Mouse (Mus musculus) adrenal gland, postnatal 4 days (tissue): ENCODE results near the gene Tmed8. TPM values are rescaled to one million over a fixed set of nuclear protein-coding genes. Genes with fewer than 3 reads are reported as not detected.
A peak's percentile ranks its signal among the peaks of the same experiment; 100 is the strongest.
"Not testable (repeated sequence)": the region's sequence is repeated elsewhere in the genome, so short reads cannot be mapped to it uniquely, and the experiment has no call there.

Source experiments
- DNase-seq, 2 experiments: peaks; one replicate each; pipeline ENCODE4 v3.0.0; 2021 to 2022; ENCODE audit warnings: low spot score in 2 of 2, mixed read lengths in 2 of 2
- long read RNA-seq, 2 experiments: library from polyadenylated mRNA; stranded (forward); transcript quantifications; one replicate each; pipeline ENCODE4 v2.0.0; 2021
- total RNA-seq, 2 experiments: library from RNA; stranded (reverse); gene quantifications; 2 replicates each; pipeline ENCODE4 v1.2.3; 2021

The Tmed8 gene
- 10 to 100 TPM; 25.3 to 28.1 TPM for total RNA-seq
- long read RNA-seq, experiment 1: 0 reads
- long read RNA-seq, experiment 2, partial matches to known transcripts: 1 of 7 reads
- long read RNA-seq, experiment 2, other reads (novel, unspliced or antisense): 6 of 7 reads

- peak; percentile 54 to 60 for DNase-seq
Measured at GRCm38 (mm10) chr12:87199973-87200586, at the start of gene Tmed8. Gene Tmed8 (minus strand): TSS chr12:87200454.

- no peak for DNase-seq
Measured at GRCm38 (mm10) chr12:87238632-87239031, 38.4 kb upstream of the Tmed8 start, which contains the start of gene Noxred1. Gene Noxred1 (minus strand): TSS chr12:87238732.

- DNase-seq: no peak
Measured at GRCm38 (mm10) chr12:87236882-87237483, 36.7 kb upstream of the Tmed8 start.

GRCm38 (mm10) chr12:87230379-87230895, 30.2 kb upstream of the Tmed8 start:
- no peak for DNase-seq

GRCm38 (mm10) chr12:87229633-87230032, 29.4 kb upstream of the Tmed8 start:
- DNase-seq: no peak

GRCm38 (mm10) chr12:87226801-87227200, 26.5 kb upstream of the Tmed8 start:
- no peak for DNase-seq

- no peak for DNase-seq
Measured at GRCm38 (mm10) chr12:87224950-87225349, 24.7 kb upstream of the Tmed8 start.

- no peak for DNase-seq
Measured at GRCm38 (mm10) chr12:87219362-87219761, 19.1 kb upstream of the Tmed8 start.

- no peak for DNase-seq
Measured at GRCm38 (mm10) chr12:87217596-87217995, 17.3 kb upstream of the Tmed8 start.

- no peak for DNase-seq
Measured at GRCm38 (mm10) chr12:87216053-87216452, 15.8 kb upstream of the Tmed8 start.

- DNase-seq: no peak
Measured at GRCm38 (mm10) chr12:87212844-87213606, 12.8 kb upstream of the Tmed8 start.

- not testable (repeated sequence) for DNase-seq
Measured at GRCm38 (mm10) chr12:87205789-87206188, 5.5 kb upstream of the Tmed8 start.

- no peak for DNase-seq
Measured at GRCm38 (mm10) chr12:87201694-87202093, 1.4 kb upstream of the Tmed8 start.

GRCm38 (mm10) chr12:87199206-87199972, 865 bp downstream of the Tmed8 start, which contains the start of gene Samd15:
Gene Samd15 (plus strand): TSS chr12:87199723.
- peak; percentile 14 to 29 for DNase-seq

- DNase-seq: no peak
Measured at GRCm38 (mm10) chr12:87198792-87199191, 1.5 kb downstream of the Tmed8 start.

GRCm38 (mm10) chr12:87196310-87196709, 3.9 kb downstream of the Tmed8 start:
- DNase-seq: no peak

GRCm38 (mm10) chr12:87195069-87195468, 5.2 kb downstream of the Tmed8 start:
- DNase-seq: no peak

- no peak for DNase-seq
Measured at GRCm38 (mm10) chr12:87193008-87193407, 7.2 kb downstream of the Tmed8 start.

GRCm38 (mm10) chr12:87177631-87178030, 22.6 kb downstream of the Tmed8 start:
- peak in 1 of 2 experiments; percentile 19 for DNase-seq

GRCm38 (mm10) chr12:87175194-87175946, 24.9 kb downstream of the Tmed8 start:
- no peak for DNase-seq
